Mouse (Mus musculus): ENCODE data around the gene Xrcc2. TPM values are rescaled to one million over a fixed set of nuclear protein-coding genes. Genes with fewer than 3 reads are reported as not detected.

Xrcc2 gene
- polyA plus RNA-seq, 1 experiment from 2014 or later: 10.9 TPM

DNA sequence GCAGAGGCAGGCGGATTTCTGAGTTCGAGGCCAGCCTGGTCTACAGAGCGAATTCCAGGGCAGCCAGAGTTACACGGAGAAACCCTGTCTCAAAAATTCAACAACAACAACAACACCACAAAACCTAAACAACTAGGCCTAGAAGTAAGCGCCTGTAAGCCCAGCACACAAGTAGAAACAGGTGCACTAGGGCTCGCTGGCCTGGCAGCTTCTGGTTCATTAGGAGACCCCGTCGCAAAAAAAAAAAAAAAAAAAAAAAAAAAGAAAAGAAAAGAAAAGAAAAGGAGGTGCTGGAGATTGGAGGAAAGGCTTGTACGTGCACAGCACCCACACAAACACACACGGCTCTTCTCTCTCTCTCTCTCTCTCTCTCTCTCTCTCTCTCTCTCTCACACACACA, 40.1 kb downstream of the Xrcc2 start:
- WGBS: 85% methylated on average over 10 of the region's 10 CpGs
- H3K4me1 ChIP-seq: no peaks in the 10 kb centered on the region

DNA sequence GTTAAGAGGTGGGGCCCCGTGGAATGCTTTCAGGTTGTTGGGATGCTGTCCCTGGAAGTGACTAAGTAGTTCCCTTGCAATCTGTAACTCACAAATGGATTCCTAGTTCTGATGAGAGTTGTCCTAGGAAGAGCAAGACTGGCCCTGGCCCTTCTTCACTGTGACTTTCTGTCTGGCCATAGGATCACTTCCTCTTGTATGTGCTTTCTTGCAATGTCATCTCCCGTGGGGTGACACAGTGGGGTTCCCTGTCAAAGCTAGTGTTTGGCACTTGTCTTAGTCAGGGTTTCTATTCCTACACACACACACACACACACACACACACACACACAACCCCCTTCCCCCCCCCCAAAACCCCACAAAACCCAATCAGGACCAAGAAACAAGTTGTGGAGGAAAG, 42.5 kb downstream of the Xrcc2 start:
- no peak overlapping the region for H3K4me2 ChIP-seq
- 73% methylated on average over 2 of the region's 2 CpGs for WGBS
- no peak overlapping the region for H3K27ac ChIP-seq
- H3K9ac ChIP-seq: no peak overlapping the region
- H3K27me3 ChIP-seq: no peaks in the 10 kb centered on the region
- H3K36me3 ChIP-seq: no peaks in the 10 kb centered on the region
- ATAC-seq (replicated peaks; ENCODE audit: low FRiP score): no peak
- no peaks in the 10 kb centered on the region for H3K9me3 ChIP-seq (replicated peaks)
- H3K4me1 ChIP-seq: no peaks in the 10 kb centered on the region
- no peak overlapping the region for H3K4me3 ChIP-seq (replicated peaks)

More for the DNA sequence above, 40.1 kb downstream of the Xrcc2 start:
- H3K36me3 ChIP-seq: no peaks in the 10 kb centered on the region
- no peaks in the 10 kb centered on the region for H3K27me3 ChIP-seq
- no peak overlapping the region for H3K27ac ChIP-seq
- H3K4me3 ChIP-seq (replicated peaks): no peak overlapping the region
- H3K4me2 ChIP-seq: no peak overlapping the region
- no peak overlapping the region for H3K9ac ChIP-seq
- ATAC-seq (replicated peaks; ENCODE audit: low FRiP score): no peak
- no peaks in the 10 kb centered on the region for H3K9me3 ChIP-seq (replicated peaks)

DNA sequence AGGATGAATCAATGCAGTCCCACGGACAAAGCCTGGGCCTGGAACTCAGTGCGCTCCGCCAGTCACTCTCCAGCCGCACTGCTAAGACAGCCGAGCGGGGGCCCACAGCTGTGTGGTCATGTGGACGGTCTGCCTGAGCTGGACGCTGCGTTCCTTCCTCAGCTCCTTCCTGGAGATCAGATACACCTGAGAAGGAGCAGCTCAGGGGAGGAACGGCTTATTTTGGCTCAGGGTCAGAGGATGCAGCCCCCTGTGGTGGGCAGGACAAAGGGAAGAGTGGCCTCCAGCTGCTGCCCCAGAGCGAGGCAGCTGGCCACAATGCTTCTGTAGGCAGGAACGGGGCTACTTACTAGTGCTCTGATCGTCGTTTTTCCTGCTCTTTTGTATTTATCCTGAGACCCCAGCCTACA, 51.0 kb downstream of the Xrcc2 start:
- ATAC-seq (replicated peaks; ENCODE audit: low FRiP score): 0 out of 2 replicates have a peak, but pooled peaks have one; percentile 56
- Histone ChIP-seq H3K27ac (no peak overlapping the region), H3K36me3 (no peaks in the 10 kb centered on the region), H3K4me1 (peaks cover 7% of the 10 kb centered on the region), H3K9me3 (replicated peaks) (no peaks in the 10 kb centered on the region), H3K9ac (no peak overlapping the region), H3K4me3 (replicated peaks) (peak overlapping the region; percentile 18), H3K4me2 (peak overlapping the region; percentile 50), H3K27me3 (no peaks in the 10 kb centered on the region)
- 9% methylated on average over 14 of the region's 14 CpGs for WGBS

DNA sequence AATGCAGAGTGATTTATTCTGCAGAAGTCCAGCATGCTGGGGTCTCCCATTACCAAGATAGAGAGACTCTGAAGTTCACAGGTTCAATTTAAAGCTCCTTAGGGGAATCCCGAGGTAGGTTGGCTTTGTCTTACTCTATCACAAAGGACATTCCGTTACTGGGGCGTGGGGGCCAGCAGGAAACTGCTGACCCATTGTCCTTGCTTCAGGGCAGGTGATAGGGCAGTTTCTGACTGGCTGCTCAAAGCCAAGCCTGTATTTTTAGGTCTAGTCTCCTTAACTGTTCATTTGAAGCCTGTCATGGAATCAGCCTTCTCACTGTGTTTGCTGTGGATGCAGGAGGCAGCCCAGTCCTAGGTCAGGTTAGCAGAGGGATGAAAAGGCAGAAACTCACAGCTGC, 52.2 kb downstream of the Xrcc2 start:
- no peak overlapping the region for H3K4me2 ChIP-seq
- WGBS: 41% methylated on average over 3 of the region's 3 CpGs
- no peak overlapping the region for H3K9ac ChIP-seq
- no peak for ATAC-seq (replicated peaks; ENCODE audit: low FRiP score)
- H3K9me3 ChIP-seq (replicated peaks): no peaks in the 10 kb centered on the region
- H3K4me1 ChIP-seq: peaks cover 7% of the 10 kb centered on the region
- no peaks in the 10 kb centered on the region for H3K36me3 ChIP-seq
- no peak overlapping the region for H3K27ac ChIP-seq
- H3K4me3 ChIP-seq (replicated peaks): no peak overlapping the region
- H3K27me3 ChIP-seq: no peaks in the 10 kb centered on the region

DNA sequence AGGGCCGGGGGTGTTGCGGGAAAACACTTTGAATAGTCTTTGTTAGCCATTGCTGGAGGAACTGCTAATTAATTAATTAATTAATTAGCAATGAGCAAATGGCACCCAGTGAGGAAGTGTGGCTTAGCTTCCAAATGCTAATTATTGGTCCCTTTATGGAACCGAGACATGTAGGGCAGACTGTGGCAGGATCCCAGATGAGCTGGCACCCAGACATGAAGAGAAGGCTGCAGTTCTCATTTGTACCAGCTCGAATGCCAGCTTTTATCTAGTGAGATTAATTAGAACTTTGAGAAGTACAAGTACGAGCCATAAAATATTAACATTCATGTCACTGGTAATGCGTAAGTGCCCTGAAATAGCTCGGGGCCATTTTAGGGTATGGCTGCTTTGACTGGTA, 53.2 kb downstream of the Xrcc2 start:
- WGBS: 88% methylated on average over 7 of the region's 7 CpGs
- Histone ChIP-seq H3K27me3 (no peaks in the 10 kb centered on the region), H3K4me3 (replicated peaks) (no peak overlapping the region), H3K27ac (no peak overlapping the region), H3K4me1 (peaks cover 7% of the 10 kb centered on the region), H3K9me3 (replicated peaks) (no peaks in the 10 kb centered on the region), H3K9ac (no peak overlapping the region), H3K36me3 (no peaks in the 10 kb centered on the region), H3K4me2 (no peak overlapping the region)
- ATAC-seq (replicated peaks; ENCODE audit: low FRiP score): no peak

DNA sequence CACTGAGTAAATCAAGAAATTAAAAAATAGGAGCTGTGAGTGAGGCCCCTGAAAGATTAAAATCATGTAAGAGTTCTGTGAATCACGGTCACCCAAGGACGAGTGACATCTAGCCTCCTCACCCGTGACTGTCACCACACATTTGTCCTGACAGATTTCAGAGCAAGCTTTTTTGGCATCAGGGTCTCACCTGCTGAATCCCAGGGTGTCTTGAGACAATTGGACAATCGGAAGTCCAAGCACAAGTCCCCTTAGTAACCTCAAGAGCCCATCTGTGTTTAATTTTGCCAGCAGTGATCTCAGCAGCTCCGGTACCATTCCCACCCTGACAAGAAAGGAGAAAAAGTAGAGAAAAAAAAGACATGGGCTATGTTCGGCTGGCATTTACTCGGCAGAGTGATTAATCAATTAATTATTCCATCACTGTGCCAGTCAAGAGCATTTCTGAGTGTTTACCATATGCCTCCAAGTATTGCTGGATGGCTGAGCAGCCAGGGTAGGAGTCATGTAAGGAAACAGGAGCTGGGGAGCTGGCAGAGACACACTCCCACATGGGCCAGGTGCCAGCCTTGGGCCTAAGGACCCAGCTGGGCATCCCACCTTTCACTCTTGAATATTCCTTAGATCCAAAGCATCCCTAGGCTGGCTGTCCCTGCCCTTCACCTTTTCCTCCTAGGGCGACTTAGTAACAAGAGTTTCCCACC, 59.8 kb downstream of the Xrcc2 start:
- Histone ChIP-seq H3K9me3 (replicated peaks) (no peaks in the 10 kb centered on the region), H3K9ac (no peak overlapping the region), H3K4me1 (no peaks in the 10 kb centered on the region), H3K36me3 (no peaks in the 10 kb centered on the region), H3K4me2 (no peak overlapping the region), H3K4me3 (replicated peaks) (no peak overlapping the region), H3K27ac (no peak overlapping the region), H3K27me3 (no peaks in the 10 kb centered on the region)
- 77% methylated on average over 8 of the region's 8 CpGs for WGBS
- ATAC-seq (replicated peaks; ENCODE audit: low FRiP score): no peak

DNA sequence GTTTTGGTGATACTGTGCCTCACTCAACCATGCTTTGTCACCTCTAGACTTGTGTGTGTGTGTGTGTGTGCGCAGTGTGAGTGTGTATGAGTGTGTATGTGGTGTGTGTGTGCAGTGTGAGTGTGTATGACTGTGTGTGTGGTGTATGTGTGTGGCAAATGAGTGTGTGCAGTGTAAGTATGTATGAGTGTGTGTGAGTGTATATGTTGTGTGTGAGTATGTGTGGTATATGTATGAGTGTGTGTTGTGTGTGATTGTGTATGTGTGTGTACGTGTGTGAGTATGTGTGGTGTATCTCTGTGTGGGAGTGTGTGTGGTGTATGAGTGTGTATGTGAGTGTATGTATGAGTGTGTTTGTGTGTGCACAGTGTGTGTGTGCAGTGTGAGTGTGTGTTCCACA, 61.1 kb downstream of the Xrcc2 start:
- WGBS: 96% methylated on average over 2 of the region's 2 CpGs
- Histone ChIP-seq H3K4me1 (no peaks in the 10 kb centered on the region), H3K36me3 (no peaks in the 10 kb centered on the region), H3K27me3 (no peaks in the 10 kb centered on the region), H3K9me3 (replicated peaks) (no peaks in the 10 kb centered on the region), H3K4me3 (replicated peaks) (no peak overlapping the region), H3K4me2 (no peak overlapping the region), H3K9ac (no peak overlapping the region), H3K27ac (no peak overlapping the region)
- ATAC-seq (replicated peaks; ENCODE audit: low FRiP score): no peak

DNA sequence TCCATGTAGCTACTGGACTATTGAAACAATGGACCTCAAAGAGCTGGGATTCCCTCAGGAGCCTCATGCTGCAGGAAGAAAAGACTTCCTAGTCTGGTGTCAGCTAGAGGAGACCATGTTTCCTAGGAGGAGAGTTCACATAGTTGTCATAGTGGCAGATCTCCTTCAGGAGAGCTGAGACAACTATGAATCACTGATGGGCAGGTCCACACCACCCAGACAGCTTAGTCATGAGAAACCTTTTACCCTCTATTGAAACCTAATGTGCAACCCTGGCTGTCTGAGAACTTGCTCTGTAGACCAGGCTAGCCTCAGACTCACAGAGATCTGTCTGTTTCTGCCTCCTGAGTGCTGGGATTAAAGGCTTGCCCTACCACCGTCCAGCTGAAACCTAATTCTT, 62.9 kb downstream of the Xrcc2 start:
- H3K4me3 ChIP-seq (replicated peaks): no peak overlapping the region

More for the DNA sequence above, 62.9 kb downstream of the Xrcc2 start:
- 68% methylated on average over 1 of the region's 1 CpGs for WGBS
- Histone ChIP-seq H3K4me2 (no peak overlapping the region), H3K27ac (no peak overlapping the region), H3K9me3 (replicated peaks) (no peaks in the 10 kb centered on the region), H3K27me3 (no peaks in the 10 kb centered on the region), H3K9ac (no peak overlapping the region), H3K4me1 (no peaks in the 10 kb centered on the region), H3K36me3 (no peaks in the 10 kb centered on the region)
- ATAC-seq (replicated peaks; ENCODE audit: low FRiP score): no peak

Other genes starting within 250 kb of the Xrcc2 start
- 12.7 and 12.9 TPM in 2 replicates for gene Kmt2c, start 207.0 kb downstream of the Xrcc2 start, polyA plus RNA-seq (2015; fragmentation: Nextera tagmentation; extraction: Ambion mirVana)
- 0.10 TPM in 1 of 2 replicates, not detected in the other for gene Cct8l1, start 189.8 kb downstream of the Xrcc2 start, polyA plus RNA-seq (2015; fragmentation: Nextera tagmentation; extraction: Ambion mirVana)
- gene Actr3b, start 54.2 kb upstream of the Xrcc2 start, polyA plus RNA-seq (2015; fragmentation: Nextera tagmentation; extraction: Ambion mirVana): 5.2 and 5.3 TPM in 2 replicates
- gene Gm21663, start 236.6 kb upstream of the Xrcc2 start, polyA plus RNA-seq (2015; fragmentation: Nextera tagmentation; extraction: Ambion mirVana): not detected in 2 replicates
- gene Gm21671, start 248.6 kb upstream of the Xrcc2 start, polyA plus RNA-seq (2015; fragmentation: Nextera tagmentation; extraction: Ambion mirVana): not detected in 2 replicates